Mouse (Mus musculus) kidney, postnatal 4 days (tissue): Measurements from ENCODE around the gene Utp14a.

Source experiments
- DNase-seq, 2 experiments: peaks; one replicate each; pipeline ENCODE4 v3.0.0; 2021; ENCODE audit warnings: mixed read lengths in 2 of 2

Utp14a gene

DNA sequence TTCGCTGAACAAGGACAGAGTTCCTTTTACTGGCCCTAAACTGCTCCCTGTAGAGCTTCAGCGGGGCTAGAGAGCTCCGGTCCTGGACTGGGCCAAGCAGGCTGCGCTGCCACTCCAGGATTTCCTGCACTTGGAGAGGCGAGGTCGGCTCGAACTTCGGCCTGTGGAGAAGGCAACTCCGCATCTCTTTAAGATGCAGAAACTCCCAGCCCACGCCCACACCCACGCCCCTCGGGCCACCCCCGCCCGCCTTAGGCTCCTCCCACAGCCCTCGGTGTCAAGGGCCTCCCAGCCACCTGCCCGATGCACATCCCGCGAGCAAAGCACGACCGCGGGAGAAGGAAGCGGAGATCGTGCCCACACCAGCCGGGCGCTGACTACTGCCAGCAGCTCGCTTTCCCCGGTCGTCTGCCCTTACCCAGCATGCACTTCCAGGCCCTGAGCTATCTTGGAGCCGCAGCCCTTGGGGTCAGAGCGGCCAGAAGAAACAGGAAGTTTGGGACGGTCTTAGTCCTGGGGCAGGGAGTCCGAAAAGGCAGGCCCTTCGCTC is 57.9 kb downstream of the Utp14a start:
- DNase-seq = peak; percentile 83 to 90

GRCm38 (mm10) chrX:48317444-48317843 is 60.8 kb downstream of the Utp14a start:
- no peak for DNase-seq

- DNase-seq = peak; percentile 12 to 39
These were observed 61.5 kb downstream of the Utp14a start for GRCm38 (mm10) chrX:48318194-48318593.
